ENCODE assay signal across 22 mouse cellular contexts in the genomic region with DNA sequence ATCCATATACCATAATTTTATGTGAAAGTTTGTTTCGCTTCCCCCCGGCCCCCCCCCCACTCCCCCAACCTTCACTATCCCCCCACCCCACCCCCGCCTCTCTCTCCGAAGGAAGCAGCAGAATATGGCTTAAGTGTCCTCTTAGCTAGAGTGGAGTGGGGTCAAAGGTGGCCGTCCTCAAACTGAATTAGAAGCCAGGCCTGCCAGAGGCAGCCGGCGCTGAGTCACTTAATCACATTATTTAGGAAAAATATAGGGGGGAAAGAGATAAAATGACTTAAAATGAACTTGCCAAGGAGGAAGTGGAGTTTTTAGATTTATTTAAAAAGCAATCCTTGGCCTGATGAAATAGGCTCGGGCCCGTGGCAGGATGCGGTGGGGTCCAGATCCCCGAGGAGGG.
DNase-seq lines count a peak whose midpoint lies in the region; ATAC-seq lines count a peak whose summit lies in the region.
"Had no signal": no experiment of that assay in that cellular context is flagged by ENCODE, and none has a peak within 500 bp of the region (broad histone marks: within the 10 kb centered on the region; RNA-seq: fewer than 3 reads in every experiment).

No protein-coding gene starts in this region.

- H3K27me3 ChIP-seq in kidney, embryonic 14.5 days (ENCODE audit: control insufficient read depth, insufficient read depth, low read length): 0 out of 2 replicates have a peak, but pooled peaks cover 2% of the 10 kb centered on the region
- no peaks in the 10 kb centered on the region; the same call in 1 of the 2 replicates for H3K27me3 ChIP-seq in embryonic facial prominence, embryonic 14.5 days (replicated peaks; ENCODE audit: control insufficient read depth, insufficient read depth, low read length)

- no peak overlapping the region for H3K4me3 ChIP-seq in kidney, embryonic 14.5 days (ENCODE audit: low read length)
- H3K4me3 ChIP-seq in embryonic facial prominence, embryonic 14.5 days (ENCODE audit: low read depth, low read length): no peak overlapping the region
- H3K4me3 ChIP-seq: heart, adult 2 months; heart, embryonic 15.5 days; limb, embryonic 15.5 days; myocyte had no signal

- peak overlapping the region; percentile 2; the same call in 1 of the 2 replicates for H3K9ac ChIP-seq in kidney, embryonic 14.5 days (ENCODE audit: low read depth, low read length)
- H3K9ac ChIP-seq in embryonic facial prominence, embryonic 14.5 days (ENCODE audit: low read depth, low read length): peak overlapping the region; percentile 14; the same call in 1 of the 2 replicates
- H3K9ac ChIP-seq: heart, embryonic 15.5 days; limb, embryonic 15.5 days; liver, embryonic 14.5 days had no signal

- peaks cover 14% of the 10 kb centered on the region for H3K4me1 ChIP-seq in kidney, embryonic 14.5 days (ENCODE audit: control insufficient read depth, insufficient read depth, low read length)
- peaks cover 14% of the 10 kb centered on the region for H3K4me1 ChIP-seq in embryonic facial prominence, embryonic 14.5 days (ENCODE audit: control insufficient read depth, insufficient read depth, low read length)

- no peaks in the 10 kb centered on the region for H3K9me3 ChIP-seq in kidney, embryonic 14.5 days (ENCODE audit: control insufficient read depth, low read length)
- H3K9me3 ChIP-seq in embryonic facial prominence, embryonic 14.5 days (ENCODE audit: control insufficient read depth, low read length): no peaks in the 10 kb centered on the region
- H3K9me3 ChIP-seq: heart, embryonic 15.5 days; limb, embryonic 15.5 days had no signal

- no peak for DNase-seq in kidney, postnatal 36 days
- DNase-seq in lung, postnatal 36 days: peak; percentile 18
- DNase-seq in lung, adult 18-20 months: no peak
- peak; percentile 65 for DNase-seq in embryo, embryonic 11 days
- DNase-seq in embryonic facial prominence, embryonic 14.5 days (ENCODE audit: low spot score): no peak
- DNase-seq in left cerebral cortex, adult 9 months (ENCODE audit: low spot score in 2 of 2): no peak
- DNase-seq: adrenal gland, adult 8-10 months; cerebellum, adult 11-12 months; cerebellum, postnatal 10 days; gastrocnemius, postnatal 36 days; heart, adult 2 months; heart, postnatal 36 days; kidney, postnatal 25 days had no signal

- H3K4me2 ChIP-seq in kidney, embryonic 14.5 days (replicated peaks; ENCODE audit: low read depth, low read length): no peak overlapping the region
- H3K4me2 ChIP-seq in embryonic facial prominence, embryonic 14.5 days (ENCODE audit: low read depth, low read length): no peak overlapping the region
- H3K4me2 ChIP-seq: heart, embryonic 15.5 days; limb, embryonic 15.5 days had no signal

- H3K36me3 ChIP-seq in kidney, embryonic 14.5 days (ENCODE audit: control insufficient read depth, insufficient read depth, low read length): no peaks in the 10 kb centered on the region
- no peaks in the 10 kb centered on the region for H3K36me3 ChIP-seq in embryonic facial prominence, embryonic 14.5 days (ENCODE audit: control insufficient read depth, insufficient read depth, low read length)
- H3K36me3 ChIP-seq: heart, embryonic 15.5 days; limb, embryonic 15.5 days had no signal

- ATAC-seq in kidney, embryonic 14.5 days (ENCODE audit: low FRiP score, low TSS enrichment): no peak
- ATAC-seq in embryonic facial prominence, embryonic 14.5 days (ENCODE audit: low read depth): no peak
- ATAC-seq: activated CD4-positive, CD25-positive, alpha-beta regulatory T cell, adult 4 months; hindbrain, postnatal 0 days; intestine, postnatal 0 days; midbrain, embryonic 16.5 days had no signal

- no peak overlapping the region for H3K27ac ChIP-seq in kidney, embryonic 14.5 days (ENCODE audit: low read depth, low read length)
- no peak overlapping the region for H3K27ac ChIP-seq in embryonic facial prominence, embryonic 14.5 days (replicated peaks; ENCODE audit: low read depth, low read length)
- H3K27ac ChIP-seq: heart, adult 2 months; heart, embryonic 15.5 days; hindbrain, postnatal 0 days; limb, embryonic 15.5 days; liver, embryonic 14.5 days had no signal

- WGBS in kidney, embryonic 14.5 days: 39% methylated on average over 11 of the region's 11 CpGs
- WGBS in embryonic facial prominence, embryonic 14.5 days: 29% methylated on average over 11 of the region's 11 CpGs

Comparison
In these comparisons a context has a peak if more than half of its experiments do, and no peak if none do; other contexts are left out.
1. DNase-seq: peak in lung, postnatal 36 days (single experiment) and embryo, embryonic 11 days (single experiment); none in kidney, postnatal 36 days (0 of 2), lung, adult 18-20 months (0 of 2), embryonic facial prominence, embryonic 14.5 days (single experiment) and left cerebral cortex, adult 9 months (0 of 2).